Mouse (Mus musculus) lung, embryonic 14.5 days (tissue): ENCODE measurements around the gene Rora. TPM values are rescaled to one million over a fixed set of nuclear protein-coding genes. Genes with fewer than 3 reads are reported as not detected.

Source experiments
- ATAC-seq: fragments of 200-750 bp; cut with Nextera tagmentation; 2 replicates; pipeline ENCODE4 v1.8.0; 2017; ENCODE audit warnings: mild to moderate bottlenecking, moderate TSS enrichment, moderate library complexity; ENCODE audit not compliant: insufficient read depth
- DNase-seq: peaks from one replicate; pipeline ENCODE4 v3.0.0-alpha.2; 2015
- H3K27ac ChIP-seq: fragments of 300-500 bp; sonication (generic); 2 replicates; pipeline ENCODE4 v1.5.1; 2014; ENCODE audit warnings: low read depth, mild to moderate bottlenecking, moderate library complexity
- H3K27me3 ChIP-seq: fragments of 300-500 bp; sonication (generic); 2 replicates; pipeline ENCODE4 v1.6.1; 2014; ENCODE audit warnings: low read length, control low read depth; ENCODE audit not compliant: insufficient read depth
- H3K36me3 ChIP-seq: fragments of 300-500 bp; sonication (generic); 2 replicates; pipeline ENCODE4 v1.6.1; 2014; ENCODE audit warnings: control low read depth; ENCODE audit not compliant: insufficient read depth
- H3K4me1 ChIP-seq: fragments of 300-500 bp; sonication (generic); 2 replicates; pipeline ENCODE4 v1.6.1; 2014; ENCODE audit warnings: antibody characterized with exemption, control low read depth; ENCODE audit not compliant: insufficient read depth
- H3K4me2 ChIP-seq: fragments of 300-500 bp; sonication (generic); 2 replicates; pipeline ENCODE4 v1.6.1; 2014; ENCODE audit warnings: mild to moderate bottlenecking
- H3K4me3 ChIP-seq: fragments of 300-500 bp; sonication (generic); 2 replicates; pipeline ENCODE4 v1.5.1; 2014; ENCODE audit warnings: low read depth, low read length
- H3K9ac ChIP-seq: fragments of 300-500 bp; sonication (generic); 2 replicates; pipeline ENCODE4 v1.6.1; 2014
- H3K9me3 ChIP-seq: fragments of 300-500 bp; sonication (generic); 2 replicates; pipeline ENCODE4 v1.6.1; 2016; ENCODE audit warnings: low read depth, low read length, control low read depth
- CTCF ChIP-seq: IDR thresholded peaks from 2 replicates; pipeline ENCODE4 v1.5.1; 2016; ENCODE audit warnings: antibody characterized with exemption, low read depth
- whole genome bisulfite sequencing: fragments of 180-500 bp; shearing (Covaris S2); extraction: QIAGEN DNeasy Blood & Tissue Kit; methylation state at CpG from one replicate; pipeline ENCODE4 v1.1.7; 2014; 5-methylcytosine and 5-hydroxymethylcytosine counted together
- polyA plus RNA-seq: library from polyadenylated mRNA; unstranded; fragments of >200 nt; fragmentation: Nextera tagmentation; extraction: Ambion mirVana; gene quantifications from 2 replicates; pipeline ENCODE4 v1.2.1, GENCODE M21; 2014

The Rora gene
- polyA plus RNA-seq, 1 experiment from 2014 or later, result 5.9 TPM

GRCm38 (mm10) chr9:68727166-68727855, 73.7 kb downstream of the Rora start:
- WGBS, result 84% methylated on average over 11 of the region's 11 CpGs
- H3K27ac ChIP-seq, result no peak overlapping the region

GRCm38 (mm10) chr9:68731438-68731837, 77.9 kb downstream of the Rora start:
- 50% methylated on average over 1 of the region's 1 CpGs for WGBS
- Histone ChIP-seq H3K4me2 (no peak overlapping the region), H3K27me3 (no peaks in the 10 kb centered on the region), H3K36me3 (no peaks in the 10 kb centered on the region), H3K9ac (no peak overlapping the region), H3K27ac (no peak overlapping the region), H3K9me3 (no peaks in the 10 kb centered on the region), H3K4me3 (no peak overlapping the region), H3K4me1 (no peaks in the 10 kb centered on the region)
- TF ChIP-seq CTCF, result peak; percentile 23; the same call in 1 of the 2 replicates
- no peak for DNase-seq
- ATAC-seq, result no peak

More at GRCm38 (mm10) chr9:68727166-68727855, 73.7 kb downstream of the Rora start:
- no peaks in the 10 kb centered on the region for H3K9me3 ChIP-seq
- DNase-seq (no peak), ATAC-seq (no peak)
- no peak for TF ChIP-seq CTCF
- no peaks in the 10 kb centered on the region for H3K27me3 ChIP-seq
- no peak overlapping the region for H3K4me3 ChIP-seq
- no peak overlapping the region for H3K4me2 ChIP-seq
- no peaks in the 10 kb centered on the region for H3K36me3 ChIP-seq
- H3K9ac ChIP-seq, result no peak overlapping the region
- H3K4me1 ChIP-seq, result no peaks in the 10 kb centered on the region

- H3K27me3 ChIP-seq, result no peaks in the 10 kb centered on the region
Observed at GRCm38 (mm10) chr9:68732929-68733328, 79.3 kb downstream of the Rora start.

GRCm38 (mm10) chr9:68735886-68736285, 82.3 kb downstream of the Rora start:
- no peak overlapping the region for H3K4me2 ChIP-seq
- no peak for TF ChIP-seq CTCF
- DNase-seq (no peak), ATAC-seq (no peak)
- no peaks in the 10 kb centered on the region for H3K4me1 ChIP-seq
- 75% methylated on average over 5 of the region's 5 CpGs for WGBS
- no peaks in the 10 kb centered on the region for H3K36me3 ChIP-seq
- H3K4me3 ChIP-seq, result no peak overlapping the region
- H3K9me3 ChIP-seq, result no peaks in the 10 kb centered on the region
- no peaks in the 10 kb centered on the region for H3K27me3 ChIP-seq
- no peak overlapping the region for H3K9ac ChIP-seq
- no peak overlapping the region for H3K27ac ChIP-seq

More at GRCm38 (mm10) chr9:68732929-68733328, 79.3 kb downstream of the Rora start:
- DNase-seq (no peak), ATAC-seq (no peak)
- no peak overlapping the region for H3K27ac ChIP-seq
- 84% methylated on average over 4 of the region's 4 CpGs for WGBS
- H3K9ac ChIP-seq, result no peak overlapping the region
- no peaks in the 10 kb centered on the region for H3K9me3 ChIP-seq
- TF ChIP-seq CTCF, result no peak
- no peak overlapping the region for H3K4me2 ChIP-seq
- no peaks in the 10 kb centered on the region for H3K4me1 ChIP-seq
- no peak overlapping the region for H3K4me3 ChIP-seq
- H3K36me3 ChIP-seq, result no peaks in the 10 kb centered on the region

GRCm38 (mm10) chr9:68737197-68737736, 83.7 kb downstream of the Rora start:
- 76% methylated on average over 9 of the region's 9 CpGs for WGBS
- Histone ChIP-seq H3K36me3 (no peaks in the 10 kb centered on the region), H3K9ac (no peak overlapping the region), H3K4me1 (no peaks in the 10 kb centered on the region), H3K9me3 (no peaks in the 10 kb centered on the region), H3K4me3 (no peak overlapping the region), H3K27me3 (no peaks in the 10 kb centered on the region), H3K27ac (no peak overlapping the region), H3K4me2 (no peak overlapping the region)
- DNase-seq, result no peak
- no peak for TF ChIP-seq CTCF
- ATAC-seq, result no peak

- H3K4me1 ChIP-seq, result no peaks in the 10 kb centered on the region
- no peak for ATAC-seq
- TF ChIP-seq CTCF, result no peak
Observed at GRCm38 (mm10) chr9:68745931-68746646, 92.5 kb downstream of the Rora start.

GRCm38 (mm10) chr9:68756976-68757375, 103.4 kb downstream of the Rora start:
- H3K4me1 ChIP-seq, result no peaks in the 10 kb centered on the region
- no peak for TF ChIP-seq CTCF
- no peak for ATAC-seq
- H3K4me2 ChIP-seq, result no peak overlapping the region
- WGBS, result 27% methylated on average over 2 of the region's 2 CpGs
- no peak overlapping the region for H3K4me3 ChIP-seq
- H3K9ac ChIP-seq, result no peak overlapping the region
- no peak overlapping the region for H3K27ac ChIP-seq
- no peaks in the 10 kb centered on the region for H3K27me3 ChIP-seq
- no peaks in the 10 kb centered on the region for H3K9me3 ChIP-seq
- peak; percentile 34 for DNase-seq
- no peaks in the 10 kb centered on the region for H3K36me3 ChIP-seq

More at GRCm38 (mm10) chr9:68745931-68746646, 92.5 kb downstream of the Rora start:
- H3K9ac ChIP-seq, result no peak overlapping the region
- no peak overlapping the region for H3K27ac ChIP-seq
- H3K4me2 ChIP-seq, result no peak overlapping the region
- H3K4me3 ChIP-seq, result no peak overlapping the region
- DNase-seq, result no peak
- no peaks in the 10 kb centered on the region for H3K9me3 ChIP-seq
- no peaks in the 10 kb centered on the region for H3K27me3 ChIP-seq
- 57% methylated on average over 11 of the region's 11 CpGs for WGBS
- H3K36me3 ChIP-seq, result no peaks in the 10 kb centered on the region
